Mouse (Mus musculus) left cerebral cortex, adult 2 months (tissue): ENCODE data around the gene Slc43a3. TPM values are rescaled to one million over a fixed set of nuclear protein-coding genes. Genes with fewer than 3 reads are reported as not detected.

Experiments
- DNase-seq, 2 experiments: peaks; one replicate each; pipeline ENCODE4 v3.0.0; 2021 to 2022; ENCODE audit warnings: low spot score in 2 of 2, mixed read lengths in 1 of 2; ENCODE audit errors: extremely low spot score in 1 of 2
- H3K27ac ChIP-seq: fragments of 200-600 bp; 2 replicates; pipeline ENCODE4 v1.8.1; 2022
- H3K4me3 ChIP-seq: fragments of 200-600 bp; 2 replicates; pipeline ENCODE4 v1.8.1; 2022
- CTCF ChIP-seq: fragments of 200-600 bp; IDR thresholded peaks from 2 replicates; pipeline ENCODE4 v1.8.1; 2022; ENCODE audit warnings: antibody characterized with exemption, mild to moderate bottlenecking, moderate library complexity
- intact Hi-C: fragments of 180-260 bp; cut with DNase I; formaldehyde crosslinking; loops from one replicate; pipeline ENCODE4 v1.15.1; 2025
- total RNA-seq, 2 experiments: library from RNA; stranded (reverse); gene quantifications; 2 replicates each; pipeline ENCODE4 v1.2.3; 2021

The Slc43a3 gene
- total RNA-seq, 2 experiments from 2014 or later: 0.14 TPM; not detected in 1

- intact Hi-C loops: no loop called here
- Histone ChIP-seq H3K4me3 (no peak overlapping the region), H3K27ac (no peak overlapping the region)
- no peak for TF ChIP-seq CTCF
- no peak for DNase-seq
These were observed 22.5 kb upstream of the Slc43a3 start for GRCm38 (mm10) chr2:84913881-84914280.

- no peak for TF ChIP-seq CTCF
- intact Hi-C loops: no loop called here
- DNase-seq: no peak
- H3K4me3 ChIP-seq: no peak overlapping the region
- H3K27ac ChIP-seq: no peak overlapping the region
These were observed 21.0 kb upstream of the Slc43a3 start for GRCm38 (mm10) chr2:84915330-84915729.

- intact Hi-C loops: no loop called here
These were observed 19.6 kb upstream of the Slc43a3 start for GRCm38 (mm10) chr2:84916548-84917320.

GRCm38 (mm10) chr2:84918188-84918587, 18.2 kb upstream of the Slc43a3 start:
- no peak overlapping the region for H3K4me3 ChIP-seq
- DNase-seq: no peak
- intact Hi-C loops: no loop called here
- H3K27ac ChIP-seq: no peak overlapping the region
- TF ChIP-seq CTCF: no peak

More at GRCm38 (mm10) chr2:84916548-84917320, 19.6 kb upstream of the Slc43a3 start:
- no peak overlapping the region for H3K4me3 ChIP-seq
- no peak for TF ChIP-seq CTCF
- H3K27ac ChIP-seq: no peak overlapping the region
- DNase-seq: no peak

- intact Hi-C loops: no loop called here
- no peak for DNase-seq
- Histone ChIP-seq H3K4me3 (no peak overlapping the region), H3K27ac (no peak overlapping the region)
- TF ChIP-seq CTCF: no peak
These were observed 16.7 kb upstream of the Slc43a3 start for GRCm38 (mm10) chr2:84919601-84920108.

- Histone ChIP-seq H3K27ac (no peak overlapping the region), H3K4me3 (no peak overlapping the region)
- intact Hi-C loops: no loop called here
- no peak for DNase-seq
- no peak for TF ChIP-seq CTCF
These were observed 6.2 kb upstream of the Slc43a3 start for GRCm38 (mm10) chr2:84930186-84930585.

GRCm38 (mm10) chr2:84933992-84934648, 2.3 kb upstream of the Slc43a3 start:
- TF ChIP-seq CTCF: no peak
- intact Hi-C loops: no loop called here
- no peak for DNase-seq
- no peak overlapping the region for H3K27ac ChIP-seq
- H3K4me3 ChIP-seq: no peak overlapping the region

- H3K27ac ChIP-seq: no peak overlapping the region
- intact Hi-C loops: no loop called here
- DNase-seq: no peak
- no peak overlapping the region for H3K4me3 ChIP-seq
- TF ChIP-seq CTCF: no peak
These were observed 1.8 kb upstream of the Slc43a3 start for GRCm38 (mm10) chr2:84934649-84935007.

GRCm38 (mm10) chr2:84935065-84935464, 1.3 kb upstream of the Slc43a3 start:
- intact Hi-C loops: no loop called here
- no peak overlapping the region for H3K27ac ChIP-seq
- no peak for TF ChIP-seq CTCF
- no peak for DNase-seq
- no peak overlapping the region for H3K4me3 ChIP-seq

- H3K27ac ChIP-seq: no peak overlapping the region
- DNase-seq: no peak
- intact Hi-C loops: no loop called here
- H3K4me3 ChIP-seq: no peak overlapping the region
- TF ChIP-seq CTCF: no peak
These were observed 1.2 kb downstream of the Slc43a3 start for GRCm38 (mm10) chr2:84937491-84938150.

- DNase-seq: no peak
- H3K4me3 ChIP-seq: no peak overlapping the region
- intact Hi-C loops: no loop called here
- no peak for TF ChIP-seq CTCF
- no peak overlapping the region for H3K27ac ChIP-seq
These were observed 2.0 kb downstream of the Slc43a3 start for GRCm38 (mm10) chr2:84938249-84938946.
